Mouse (Mus musculus) C2C12 (cell line): Measurements from ENCODE around the gene Nme9. TPM values are rescaled to one million over a fixed set of nuclear protein-coding genes. Genes with fewer than 3 reads are reported as not detected.

Source experiments
- H3K27me3 ChIP-seq: one replicate; pipeline ENCODE4 v1.6.1; 2011; ENCODE audit not compliant: control insufficient read depth, insufficient read depth, insufficient read length
- H3K36me3 ChIP-seq: one replicate; pipeline ENCODE4 v1.6.1; 2011; ENCODE audit not compliant: control insufficient read depth, insufficient read depth
- H3K4me3 ChIP-seq: one replicate; pipeline ENCODE4 v1.5.1; 2011; ENCODE audit warnings: mild to moderate bottlenecking, control low read depth; ENCODE audit not compliant: poor library complexity, insufficient read depth, severe bottlenecking
- H3K79me2 ChIP-seq: one replicate; pipeline ENCODE4 v1.6.1; 2011; ENCODE audit not compliant: control insufficient read depth, insufficient read depth
- H3K79me3 ChIP-seq: one replicate; pipeline ENCODE4 v1.6.1; 2011; ENCODE audit warnings: low read depth, control low read depth
- H3ac ChIP-seq: one replicate; pipeline ENCODE3; 2011; ENCODE audit warnings: low read depth; ENCODE audit not compliant: control insufficient read depth, insufficient read length
- CEBPB ChIP-seq: IDR thresholded peaks from one replicate; pipeline ENCODE4 v1.6.1; 2011; ENCODE audit warnings: low read depth, mild to moderate bottlenecking, control low read depth, moderate library complexity
- CTCF ChIP-seq: IDR thresholded peaks from one replicate; pipeline ENCODE4 v1.5.1; 2011; ENCODE audit not compliant: control insufficient read depth, insufficient read depth, insufficient read length
- FOSL1 ChIP-seq: IDR thresholded peaks from one replicate; pipeline ENCODE4 v1.8.0; 2011; ENCODE audit warnings: mild to moderate bottlenecking, low read length; ENCODE audit not compliant: poor library complexity, insufficient read depth, severe bottlenecking
- MAX ChIP-seq: IDR thresholded peaks from one replicate; pipeline ENCODE4 v1.6.1; 2011; ENCODE audit warnings: mild to moderate bottlenecking, control low read depth
- MYOD1 ChIP-seq: IDR thresholded peaks from one replicate; pipeline ENCODE4 v1.6.1; 2011; ENCODE audit warnings: low read depth; ENCODE audit not compliant: control insufficient read depth, insufficient read length
- MYOG ChIP-seq: IDR thresholded peaks from one replicate; pipeline ENCODE4 v1.6.1; 2011; ENCODE audit not compliant: control insufficient read depth, insufficient read length; ENCODE audit errors: extremely low read depth
- USF1 ChIP-seq: IDR thresholded peaks from one replicate; pipeline ENCODE4 v1.6.1; 2011; ENCODE audit warnings: low read depth, mild to moderate bottlenecking, control low read depth, moderate library complexity
- polyA plus RNA-seq: library from polyadenylated mRNA; unstranded; fragments of >200 nt; fragmentation: generic; extraction: Trizol; gene quantifications from one replicate; pipeline ENCODE4 v1.2.1, GENCODE M21; 2012; ENCODE audit warnings: missing spikeins

Nme9 gene
- polyA plus RNA-seq, 1 experiment: not detected

DNA sequence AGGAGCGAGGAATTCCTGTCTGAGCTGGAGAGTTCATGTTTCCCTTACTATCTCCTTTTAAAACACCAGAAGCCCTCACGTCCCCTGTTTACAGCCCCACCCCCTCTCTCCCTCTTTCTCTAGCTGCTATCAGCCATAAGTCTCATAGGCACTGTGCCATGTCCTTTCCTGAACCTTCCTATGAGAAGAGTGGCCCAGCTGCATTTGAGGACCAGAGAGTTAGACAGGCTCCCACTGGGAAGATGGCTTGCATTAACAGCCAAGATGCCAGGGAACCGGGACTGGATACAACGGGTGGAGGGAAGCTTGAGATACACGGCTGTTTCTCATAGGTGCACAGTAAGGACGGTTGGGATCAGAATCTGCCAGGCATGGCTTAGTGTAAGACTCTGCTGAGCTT is 13.6 kb downstream of the Nme9 start:
- TF ChIP-seq MAX (no peak), CTCF (no peak)
- Histone ChIP-seq H3K27me3 (peaks cover 17% of the 10 kb centered on the region), H3K79me3 (no peaks in the 10 kb centered on the region), H3K4me3 (no peak overlapping the region), H3ac (no peak overlapping the region), H3K79me2 (no peaks in the 10 kb centered on the region), H3K36me3 (no peaks in the 10 kb centered on the region)

DNA sequence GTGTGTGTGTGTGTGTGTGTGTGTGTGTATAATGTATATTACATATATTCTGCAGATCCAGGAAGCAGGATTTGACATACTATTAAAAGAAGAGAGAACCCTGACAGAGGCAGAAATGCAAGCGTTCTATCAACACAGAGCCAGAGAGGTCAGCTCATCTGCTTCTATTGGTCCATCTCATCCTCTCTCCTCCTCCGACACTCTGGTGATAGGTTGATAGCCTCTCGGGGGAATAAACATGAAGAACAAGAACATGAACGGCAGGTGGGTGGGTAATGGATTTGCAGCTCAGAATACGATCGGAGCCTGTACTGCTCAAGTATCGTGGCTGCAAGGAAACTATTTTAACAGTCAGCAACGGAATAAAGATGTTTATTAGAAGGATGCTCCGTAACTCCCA is 17.3 kb downstream of the Nme9 start:
- H3K79me3 ChIP-seq: no peaks in the 10 kb centered on the region
- H3K36me3 ChIP-seq: no peaks in the 10 kb centered on the region
- H3ac ChIP-seq: no peak overlapping the region
- no peak for TF ChIP-seq CEBPB
- TF ChIP-seq MYOD1: no peak
- TF ChIP-seq FOSL1: no peak
- TF ChIP-seq MYOG: no peak
- no peak for TF ChIP-seq USF1
- no peak for TF ChIP-seq MAX
- TF ChIP-seq CTCF: no peak
- no peaks in the 10 kb centered on the region for H3K79me2 ChIP-seq
- H3K27me3 ChIP-seq: peaks cover 13% of the 10 kb centered on the region
- no peak overlapping the region for H3K4me3 ChIP-seq

DNA sequence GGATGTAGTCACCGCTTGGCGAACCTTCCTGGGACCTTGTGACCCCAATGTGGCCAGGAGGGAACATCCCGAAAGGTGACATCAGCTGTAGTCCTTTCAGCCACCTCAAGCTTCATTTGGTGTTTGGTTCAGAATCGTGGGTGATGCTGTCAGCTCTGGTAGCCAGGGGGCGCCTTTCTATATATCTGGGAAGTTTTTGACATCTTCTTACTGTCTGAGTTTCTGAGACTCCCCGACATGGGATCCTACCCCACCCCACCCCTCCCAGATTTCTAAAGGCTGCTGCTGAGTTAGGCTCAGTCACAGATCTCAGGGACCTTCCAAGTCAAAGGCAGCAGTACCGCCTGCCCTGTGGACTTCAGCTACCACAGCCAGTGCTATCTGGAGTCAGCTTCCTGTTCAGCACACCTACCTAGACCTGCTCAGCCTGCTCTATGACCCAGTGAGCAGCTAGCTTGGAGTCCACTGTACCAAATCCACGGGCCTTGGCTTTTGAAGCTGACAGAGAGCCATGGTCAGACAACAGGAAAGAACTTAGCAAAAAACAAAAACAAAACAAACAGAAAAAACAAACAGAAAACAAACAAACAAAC is 18.5 kb downstream of the Nme9 start:
- Histone ChIP-seq H3K4me3 (no peak overlapping the region), H3K36me3 (no peaks in the 10 kb centered on the region), H3K27me3 (peaks cover 13% of the 10 kb centered on the region), H3K79me3 (no peaks in the 10 kb centered on the region), H3K79me2 (no peaks in the 10 kb centered on the region), H3ac (no peak overlapping the region)
- no peak for TF ChIP-seq FOSL1

- H3K79me3 ChIP-seq: no peaks in the 10 kb centered on the region
- H3K4me3 ChIP-seq: no peak overlapping the region
- H3K36me3 ChIP-seq: no peaks in the 10 kb centered on the region
- H3K27me3 ChIP-seq: peaks cover 13% of the 10 kb centered on the region
- TF ChIP-seq MYOG (no peak), MYOD1 (no peak), CTCF (no peak), USF1 (no peak), FOSL1 (no peak), MAX (no peak), CEBPB (no peak)
- H3ac ChIP-seq: no peak overlapping the region
- no peaks in the 10 kb centered on the region for H3K79me2 ChIP-seq
Observed at GRCm38 (mm10) chr9:99470347-99471092, 19.2 kb downstream of the Nme9 start.

- no peaks in the 10 kb centered on the region for H3K79me2 ChIP-seq
- H3K27me3 ChIP-seq: peaks cover 13% of the 10 kb centered on the region
- no peak for TF ChIP-seq USF1
- TF ChIP-seq MYOD1: no peak
- TF ChIP-seq MAX: no peak
- no peak for TF ChIP-seq CTCF
- no peak for TF ChIP-seq MYOG
- TF ChIP-seq CEBPB: no peak
- no peak for TF ChIP-seq FOSL1
- no peaks in the 10 kb centered on the region for H3K79me3 ChIP-seq
- H3K36me3 ChIP-seq: no peaks in the 10 kb centered on the region
- no peak overlapping the region for H3K4me3 ChIP-seq
- no peak overlapping the region for H3ac ChIP-seq
Observed at GRCm38 (mm10) chr9:99471334-99471733, 20.1 kb downstream of the Nme9 start.

DNA sequence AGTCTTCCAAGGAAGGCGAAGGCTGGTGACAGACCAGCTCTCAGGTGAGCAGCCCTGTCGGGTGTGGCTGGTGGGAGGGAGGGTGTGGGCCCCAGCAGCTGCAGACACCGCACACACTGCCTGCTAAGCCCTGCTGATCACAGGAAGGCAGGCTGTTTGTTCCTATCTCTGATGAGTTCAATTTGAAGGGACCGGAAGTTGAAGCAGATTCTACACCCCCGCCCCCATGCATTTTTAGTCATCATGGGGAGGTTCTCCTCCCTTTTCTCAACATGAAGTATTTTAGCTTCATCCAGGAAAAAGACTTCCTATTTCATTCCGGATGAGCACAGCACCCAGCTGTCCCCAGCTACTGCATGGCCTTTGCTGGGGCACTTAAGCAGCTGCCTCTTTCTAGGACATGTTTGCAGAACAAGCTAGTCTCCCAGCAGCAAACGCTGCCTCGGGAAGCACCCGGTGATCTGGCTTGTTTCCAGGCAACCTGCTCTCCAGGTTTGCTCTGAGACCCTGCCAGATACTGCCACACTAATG is 28.0 kb downstream of the Nme9 start:
- Histone ChIP-seq H3ac (no peak overlapping the region), H3K79me3 (no peaks in the 10 kb centered on the region), H3K4me3 (no peak overlapping the region), H3K79me2 (no peaks in the 10 kb centered on the region), H3K27me3 (no peaks in the 10 kb centered on the region), H3K36me3 (peaks cover 4% of the 10 kb centered on the region)
- no peak for TF ChIP-seq CEBPB
- TF ChIP-seq MYOD1: no peak
- no peak for TF ChIP-seq MYOG
- no peak for TF ChIP-seq USF1
- TF ChIP-seq FOSL1: no peak
- TF ChIP-seq MAX: no peak
- no peak for TF ChIP-seq CTCF
